Mouse (Mus musculus): ENCODE results near the gene Plekha4.

The Plekha4 gene

DNA sequence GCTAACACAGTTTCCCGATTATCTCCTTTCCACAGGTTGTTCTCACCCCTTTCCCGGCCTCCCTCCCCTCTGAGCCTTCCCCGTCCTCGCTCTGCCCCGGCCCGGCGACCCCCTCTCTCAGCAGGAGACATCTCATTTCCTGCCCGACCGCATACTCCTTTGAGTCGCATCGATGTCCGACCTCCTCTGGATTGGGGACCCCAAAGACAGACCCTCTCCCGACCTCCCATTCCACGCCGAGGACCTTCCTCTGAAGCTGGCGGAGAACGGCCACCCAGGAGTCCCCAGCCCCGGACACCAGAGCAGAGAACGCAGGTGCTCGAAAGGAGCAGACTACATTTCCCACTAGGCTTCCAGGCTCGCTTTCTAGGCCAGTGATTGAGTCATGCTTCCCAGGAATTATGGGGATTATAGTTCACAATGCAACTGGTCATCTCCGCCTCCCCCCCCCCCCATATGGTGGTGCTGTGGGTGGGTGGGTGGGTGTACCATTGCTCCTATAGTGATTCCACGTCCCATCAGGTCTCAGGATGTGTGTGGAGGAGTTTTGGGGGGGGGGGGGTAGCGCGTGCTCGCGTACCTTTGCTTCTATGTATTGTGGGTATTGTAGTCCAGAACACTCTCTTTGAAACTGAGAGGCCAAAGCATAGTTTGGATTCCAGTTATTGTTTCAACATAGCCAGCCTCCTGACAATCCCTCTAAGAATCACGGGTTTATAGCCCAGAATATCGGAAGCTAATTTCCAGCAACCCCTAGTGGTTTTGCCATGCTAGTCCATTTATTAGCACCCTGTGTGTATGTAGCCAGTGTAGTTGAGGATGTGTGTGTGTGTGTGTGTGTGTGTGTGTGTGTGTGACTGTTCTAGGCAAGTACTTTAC is 12.3 kb downstream of the Plekha4 start:
- DNase-seq (ENCODE audit: low spot score), result peak; percentile 65

DNA sequence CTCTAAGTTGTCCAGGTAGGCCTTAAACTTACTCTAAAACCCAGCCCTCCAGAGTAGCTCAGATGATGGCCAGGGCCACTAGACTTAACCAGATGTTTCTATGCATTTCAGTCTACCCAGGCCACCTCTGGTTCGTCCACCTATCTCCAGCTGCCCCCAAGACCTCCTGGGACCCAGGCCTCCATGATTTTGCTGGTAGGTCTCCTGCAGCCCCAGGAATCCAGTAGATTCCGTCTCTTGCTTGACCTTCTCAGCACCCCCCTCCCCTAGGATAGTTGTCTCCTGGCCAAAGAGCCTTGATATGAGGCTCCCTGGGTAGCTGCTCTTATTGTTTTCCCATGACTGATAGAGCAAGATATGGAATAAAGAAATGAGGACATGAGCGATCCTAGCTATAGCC is 13.0 kb downstream of the Plekha4 start:
- DNase-seq (ENCODE audit: low spot score), result no peak

DNA sequence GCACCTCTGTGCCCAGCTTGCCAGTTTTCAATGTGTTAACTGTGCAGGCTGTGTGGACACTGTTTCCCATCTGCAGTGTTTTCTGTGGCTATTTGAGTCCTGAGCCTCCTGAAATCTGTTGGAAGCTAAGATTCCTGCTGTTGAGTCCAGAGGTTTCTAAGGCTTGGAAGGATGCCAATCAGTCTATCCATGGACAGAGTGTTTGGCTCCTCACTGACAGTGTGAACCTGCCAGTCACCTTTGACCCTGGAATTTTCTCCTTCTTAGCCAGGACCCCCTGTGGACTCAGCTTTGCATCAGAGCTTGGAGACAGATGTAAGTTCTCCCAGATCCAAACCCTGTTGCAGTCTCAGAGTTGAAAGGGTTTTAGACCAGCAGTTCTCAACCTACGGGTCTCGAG is 14.1 kb downstream of the Plekha4 start:
- DNase-seq (ENCODE audit: low spot score), result no peak

DNA sequence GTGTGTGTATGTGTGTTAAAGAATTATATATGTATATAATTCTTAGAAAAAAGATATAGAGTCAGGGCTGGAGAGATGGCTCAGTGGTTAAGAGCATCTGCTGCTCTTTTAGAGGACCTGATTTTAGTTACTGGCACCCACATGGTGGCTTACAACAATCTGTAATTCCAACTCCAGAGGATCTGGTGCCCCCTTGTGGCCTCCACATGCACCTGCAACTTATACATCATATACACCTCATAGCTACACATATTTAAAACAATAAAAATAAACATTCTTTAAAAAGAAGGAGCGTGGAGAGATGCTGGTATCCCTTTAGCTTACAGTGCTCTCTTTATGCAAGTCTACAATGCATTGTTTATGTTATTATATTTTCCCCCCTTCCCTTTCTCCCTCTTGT is 18.4 kb downstream of the Plekha4 start:
- DNase-seq (ENCODE audit: low spot score), result no peak

DNA sequence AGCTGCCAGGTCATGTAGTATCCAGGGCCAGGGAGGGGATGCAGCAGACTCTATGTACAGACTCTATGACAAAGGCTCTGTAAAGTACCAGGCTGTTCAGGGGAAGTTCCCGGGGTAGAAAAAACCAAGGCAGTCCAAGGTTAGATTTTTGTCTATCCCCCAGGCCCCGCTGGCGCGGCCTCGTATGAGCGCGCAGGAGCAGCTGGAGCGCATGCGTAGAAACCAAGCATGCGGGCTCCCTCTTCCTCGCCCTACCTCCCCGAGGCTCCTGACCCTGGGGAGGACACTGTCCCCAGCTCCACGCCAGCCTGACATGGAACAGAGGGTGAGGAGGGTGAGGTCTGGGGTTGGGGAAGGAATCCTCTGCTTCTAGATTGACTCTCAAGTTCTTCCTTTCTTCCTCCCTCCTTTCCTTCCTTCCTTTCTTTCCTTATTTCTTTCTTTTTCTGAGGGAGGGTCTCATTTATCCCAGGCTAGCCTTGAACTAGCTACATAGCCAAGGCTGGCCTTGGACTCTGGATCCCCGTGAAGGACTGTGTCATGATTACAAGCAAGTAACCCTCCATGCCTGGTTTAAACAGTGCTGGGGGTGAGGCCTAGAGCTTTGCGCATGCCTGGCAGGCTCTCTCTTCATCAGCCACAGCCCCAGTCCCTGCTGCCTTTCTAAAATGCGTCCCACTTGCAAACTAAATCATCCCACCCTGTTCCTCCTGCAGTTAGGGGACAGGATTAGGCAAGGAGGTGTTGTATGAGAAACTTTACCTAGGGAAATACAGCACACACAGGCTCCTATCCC is 23.7 kb downstream of the Plekha4 start:
- DNase-seq (ENCODE audit: low spot score), result no peak

- no peak for DNase-seq (ENCODE audit: low spot score)
These were observed 24.8 kb downstream of the Plekha4 start for GRCm38 (mm10) chr7:45550821-45551511.

DNA sequence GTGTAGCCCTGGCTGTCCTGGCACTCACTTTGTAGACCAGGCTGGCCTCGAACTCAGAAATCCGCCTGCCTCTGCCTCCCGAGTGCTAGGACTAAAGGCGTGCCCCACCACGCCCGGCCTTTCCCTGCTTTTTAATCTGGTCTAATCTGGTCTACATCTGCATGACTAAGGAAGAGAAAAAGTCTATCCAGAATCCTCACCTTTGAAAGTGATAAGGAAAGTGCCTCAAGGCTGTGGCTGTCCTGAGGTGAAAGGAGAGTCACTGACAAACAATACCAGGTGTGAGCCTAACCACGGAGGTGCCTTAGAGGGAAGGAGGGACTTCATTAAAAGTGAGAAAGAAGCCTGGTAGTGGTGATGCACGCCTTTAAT is 25.4 kb downstream of the Plekha4 start:
- DNase-seq (ENCODE audit: low spot score), result no peak

DNA sequence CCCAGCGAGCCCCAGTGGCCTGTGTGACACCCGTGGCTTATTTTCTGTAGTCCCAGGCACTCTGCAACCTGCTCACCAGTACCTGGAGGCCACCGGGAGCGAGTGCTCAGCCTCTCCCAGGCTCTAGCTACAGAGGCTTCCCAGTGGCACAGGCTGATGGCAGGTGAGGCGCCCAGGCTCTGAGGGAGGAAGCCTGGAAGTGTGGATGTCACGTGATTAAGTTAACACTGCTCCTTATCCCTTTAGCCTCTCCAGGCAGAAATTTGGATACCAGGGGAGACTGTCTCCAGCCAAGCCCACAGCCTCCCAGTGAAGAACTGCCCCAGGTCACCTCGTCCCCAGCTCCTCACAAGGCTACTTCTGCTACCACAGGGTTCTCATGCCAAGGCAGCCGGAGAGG is 27.4 kb downstream of the Plekha4 start:
- no peak for DNase-seq (ENCODE audit: low spot score)

DNA sequence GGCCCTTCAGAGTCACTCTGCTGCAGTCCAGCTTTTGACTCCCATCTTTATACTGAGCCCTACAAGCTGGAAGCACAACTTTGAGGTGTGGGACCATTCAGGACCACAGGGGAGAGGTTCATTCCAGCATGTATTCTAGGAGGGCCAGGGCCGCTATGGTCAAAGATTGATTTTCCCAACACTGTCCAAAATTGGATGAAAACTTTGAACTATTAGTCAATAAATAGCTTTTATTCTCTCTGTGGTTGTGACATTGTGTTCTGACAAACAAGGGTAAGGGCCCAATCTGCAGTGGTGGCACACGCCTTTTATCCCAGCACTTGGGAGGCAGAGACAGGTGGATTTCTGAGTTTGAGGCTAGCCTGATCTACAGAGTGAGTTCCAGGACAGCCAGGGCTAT is 27.9 kb downstream of the Plekha4 start:
- DNase-seq (ENCODE audit: low spot score), result no peak

GRCm38 (mm10) chr7:45554744-45555143 is 28.6 kb downstream of the Plekha4 start, which contains the start of gene Hsd17b14:
Gene Hsd17b14, plus strand, starts transcription at chr7:45554893.
- no peak for DNase-seq (ENCODE audit: low spot score)

DNA sequence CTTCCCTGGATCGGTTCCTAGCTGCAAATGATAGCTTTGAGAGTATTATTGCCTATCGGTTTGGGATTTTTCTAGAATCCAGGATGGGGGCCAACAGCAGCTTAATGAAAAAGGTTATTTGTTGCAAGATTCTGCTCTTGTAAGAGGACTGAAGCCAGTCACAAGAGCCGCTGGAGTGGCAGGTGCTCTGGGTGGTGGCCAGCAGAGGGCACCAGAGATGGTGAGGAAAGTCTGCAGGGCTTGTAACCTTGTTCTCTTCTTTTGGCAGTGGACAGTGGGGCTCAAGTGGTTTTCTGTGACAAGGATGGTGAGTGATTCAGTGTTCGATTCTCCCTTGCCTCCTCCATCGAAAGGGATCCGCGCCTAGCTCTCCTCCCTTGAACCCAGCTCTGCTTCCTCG is 29.7 kb downstream of the Plekha4 start:
- DNase-seq (ENCODE audit: low spot score), result peak; percentile 86

DNA sequence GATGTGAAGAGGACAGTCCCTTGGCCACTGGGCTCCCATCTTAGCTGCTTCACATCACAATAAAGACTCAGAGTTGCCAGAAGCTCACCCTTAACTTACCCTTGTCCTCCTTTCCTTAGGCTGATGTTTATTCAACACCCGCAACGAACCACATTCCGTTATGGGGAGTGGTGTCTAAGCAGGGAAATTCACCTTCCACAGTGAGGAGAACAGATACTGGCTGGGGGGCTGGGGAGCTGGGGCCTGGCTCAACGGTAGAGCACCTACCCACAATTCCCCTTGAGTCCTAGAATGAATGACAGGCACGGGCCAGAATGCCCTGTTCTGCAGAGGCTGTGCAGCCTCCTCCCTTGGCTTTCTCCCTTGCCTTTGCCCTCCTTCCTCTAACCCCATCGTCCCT is 32.8 kb downstream of the Plekha4 start:
- DNase-seq (ENCODE audit: low spot score), result peak; percentile 38

GRCm38 (mm10) chr7:45560241-45560640 is 34.1 kb downstream of the Plekha4 start:
- DNase-seq (ENCODE audit: low spot score), result no peak

DNA sequence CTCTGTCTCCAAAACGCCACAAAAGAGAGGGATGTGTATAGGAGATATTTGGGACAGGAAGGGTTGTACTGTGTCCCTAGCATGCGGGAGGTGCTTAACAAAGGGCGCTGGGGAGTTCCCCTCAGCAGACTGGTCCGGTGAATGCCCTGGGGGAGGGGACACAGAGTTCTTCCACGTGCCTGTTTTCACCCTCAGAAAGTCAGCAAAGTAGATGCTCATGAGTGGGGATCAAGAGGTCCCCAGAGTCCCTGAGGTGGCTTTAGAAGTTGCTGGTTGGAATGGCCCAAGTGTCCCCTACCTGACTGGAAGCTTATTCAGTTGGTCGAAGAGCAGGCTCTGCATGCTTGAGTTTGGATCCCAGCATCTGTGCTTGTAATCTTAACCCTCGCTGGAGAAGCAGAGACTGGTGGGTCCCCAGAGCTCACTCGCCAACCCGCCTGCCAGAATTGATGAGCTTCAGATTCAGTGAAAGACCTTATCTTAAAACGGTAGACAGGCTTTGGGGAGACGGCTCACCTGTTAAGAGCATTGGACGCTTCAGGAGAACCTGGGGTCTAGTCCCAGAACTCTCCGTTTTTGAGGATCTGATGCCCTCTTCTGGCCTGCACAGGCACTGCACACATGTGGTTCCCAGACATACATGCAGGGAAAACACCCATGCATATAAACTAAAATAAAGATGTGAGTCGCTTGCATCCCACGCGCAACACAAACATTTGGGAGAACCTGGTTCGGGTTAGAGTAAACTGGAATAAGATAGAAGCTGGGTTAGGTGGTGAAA is 34.9 kb downstream of the Plekha4 start:
- DNase-seq (ENCODE audit: low spot score), result peak; percentile 85

- no peak for DNase-seq (ENCODE audit: low spot score)
These were observed 35.7 kb downstream of the Plekha4 start for GRCm38 (mm10) chr7:45561624-45562520.

- no peak for DNase-seq (ENCODE audit: low spot score)
These were observed 38.7 kb downstream of the Plekha4 start for GRCm38 (mm10) chr7:45564811-45565210.

- no peak for DNase-seq (ENCODE audit: low spot score)
These were observed 39.3 kb downstream of the Plekha4 start for GRCm38 (mm10) chr7:45565446-45565845.

GRCm38 (mm10) chr7:45567112-45567779 is 41.1 kb downstream of the Plekha4 start:
- DNase-seq (ENCODE audit: low spot score), result no peak

- DNase-seq (ENCODE audit: low spot score), result peak; percentile 96
These were observed 41.8 kb downstream of the Plekha4 start for GRCm38 (mm10) chr7:45567780-45568516.
